Mouse (Mus musculus): Measurements from ENCODE around the gene Ap1s1.

DNA sequence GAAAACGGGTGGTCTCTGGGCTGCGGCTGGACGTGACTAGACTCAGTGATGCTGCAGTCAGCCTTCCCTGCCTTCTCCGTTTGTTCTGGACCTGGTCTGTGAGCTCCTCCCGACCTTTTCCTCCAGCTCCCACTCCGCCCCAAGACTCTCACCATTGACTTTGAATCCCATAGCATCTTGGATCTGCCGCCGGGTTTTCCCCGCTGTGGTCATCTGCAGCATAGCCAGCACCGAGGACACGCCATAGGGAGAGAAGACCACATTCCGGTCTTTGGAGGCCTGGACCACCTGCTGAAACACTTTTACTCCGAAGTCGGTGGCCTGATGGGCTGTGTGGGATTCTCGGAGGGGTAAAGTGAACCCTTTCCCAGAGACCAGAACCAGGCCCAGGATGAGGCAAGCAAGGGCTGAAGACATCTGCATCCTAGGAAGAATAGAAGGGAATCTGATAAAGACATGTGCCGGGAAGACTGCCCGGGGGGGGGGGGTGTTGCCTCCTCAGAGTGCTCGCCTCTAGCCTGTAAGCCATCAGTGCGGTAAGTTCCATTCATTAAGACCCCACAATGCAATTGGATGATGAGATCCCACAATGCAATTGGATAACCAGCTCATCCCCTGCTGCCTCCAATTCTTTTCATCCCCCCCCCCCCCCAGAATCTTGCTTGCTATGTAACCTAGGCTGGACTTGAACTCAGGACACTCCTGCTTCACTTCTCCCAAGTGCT, 25.1 kb upstream of the Ap1s1 start:
- TF ChIP-seq CTCF (IDR thresholded peaks at IDR 0.05; ENCODE audit: low read depth), result no peak
- TF ChIP-seq EP300 (optimal IDR thresholded peaks at IDR 0.05), result no peak

Measured in stomach, postnatal 0 days (tissue).